Mouse (Mus musculus): ENCODE data around the gene Exoc7. TPM values are rescaled to one million over a fixed set of nuclear protein-coding genes. Genes with fewer than 3 reads are reported as not detected.

Exoc7 gene
- polyA plus RNA-seq, 1 experiment, result 104 TPM

DNA sequence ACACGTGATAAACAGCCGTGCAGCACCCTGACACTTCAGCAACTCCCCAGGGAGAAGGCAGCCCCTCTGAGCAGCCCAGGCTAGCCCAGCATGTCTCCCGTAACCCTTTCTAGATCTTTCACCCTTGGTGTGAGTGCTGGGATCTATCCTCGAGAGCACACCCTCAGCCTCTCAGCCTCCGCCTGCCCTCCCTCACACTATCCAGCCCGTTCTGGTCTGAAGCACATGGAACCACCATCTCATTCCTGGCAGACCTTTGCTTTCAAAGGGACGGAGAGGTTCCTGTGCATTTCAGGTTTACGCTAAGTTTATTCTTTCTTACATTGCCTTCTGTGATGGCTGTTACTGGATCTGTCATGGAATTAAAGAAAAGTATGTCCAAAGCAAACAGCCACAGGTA, 62.5 kb downstream of the Exoc7 start:
- no peak overlapping the region for H3K27ac ChIP-seq (ENCODE audit: insufficient read depth, low read length)
- H3K4me1 ChIP-seq (ENCODE audit: control insufficient read depth, insufficient read depth, low read length), result no peaks in the 10 kb centered on the region
- no peaks in the 10 kb centered on the region for H3K27me3 ChIP-seq (ENCODE audit: control insufficient read depth, insufficient read depth, low read length)
- TF ChIP-seq CTCF (IDR thresholded peaks at IDR 0.05; ENCODE audit: borderline replicate concordance, insufficient read depth, low read depth, low read length), result no peak
- no peak for TF ChIP-seq POLR2A (IDR thresholded peaks at IDR 0.05; ENCODE audit: borderline replicate concordance, insufficient read depth, low read length)
- 79% methylated on average over 8 of the region's 8 CpGs for WGBS
- no peak for DNase-seq
- no peak overlapping the region for H3K4me3 ChIP-seq (replicated peaks; ENCODE audit: insufficient read depth, low read depth, low read length)

DNA sequence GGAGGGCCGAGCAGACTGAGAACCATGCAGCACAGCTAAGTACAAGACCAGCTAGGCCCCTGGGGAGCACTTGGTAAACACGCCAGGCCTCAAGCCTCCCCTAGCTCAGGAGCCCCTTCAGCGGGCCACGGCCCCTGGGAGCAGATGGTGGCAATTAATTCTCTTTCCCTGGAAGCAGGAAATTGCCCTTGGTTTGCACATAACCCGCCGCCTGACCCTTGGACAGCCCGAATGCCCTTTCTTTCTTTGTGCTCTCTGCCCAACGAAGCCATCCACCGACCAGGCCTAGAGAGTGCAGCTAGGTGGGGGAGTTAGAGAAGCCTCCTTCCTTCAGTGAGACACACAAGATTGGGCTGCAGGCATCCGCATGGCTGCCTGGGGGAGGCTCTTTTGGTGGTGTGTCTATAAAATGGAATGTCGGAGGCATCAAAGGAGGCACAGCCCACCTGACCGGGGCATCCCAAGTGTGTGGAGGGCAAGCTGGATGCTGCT, 65.2 kb downstream of the Exoc7 start:
- Histone ChIP-seq H3K27me3 (ENCODE audit: control insufficient read depth, insufficient read depth, low read length) (no peaks in the 10 kb centered on the region), H3K4me1 (ENCODE audit: control insufficient read depth, insufficient read depth, low read length) (no peaks in the 10 kb centered on the region), H3K4me3 (replicated peaks; ENCODE audit: insufficient read depth, low read depth, low read length) (no peak overlapping the region), H3K27ac (ENCODE audit: insufficient read depth, low read length) (no peak overlapping the region)
- TF ChIP-seq POLR2A (IDR thresholded peaks at IDR 0.05; ENCODE audit: borderline replicate concordance, insufficient read depth, low read length) (no peak), CTCF (IDR thresholded peaks at IDR 0.05; ENCODE audit: borderline replicate concordance, insufficient read depth, low read depth, low read length) (no peak)
- no peak for DNase-seq
- 46% methylated on average over 12 of the region's 12 CpGs for WGBS

GRCm38 (mm10) chr11:116239797-116240196, 67.2 kb downstream of the Exoc7 start:
- Histone ChIP-seq H3K4me3 (replicated peaks; ENCODE audit: insufficient read depth, low read depth, low read length) (no peak overlapping the region), H3K27ac (ENCODE audit: insufficient read depth, low read length) (no peak overlapping the region), H3K27me3 (ENCODE audit: control insufficient read depth, insufficient read depth, low read length) (no peaks in the 10 kb centered on the region), H3K4me1 (ENCODE audit: control insufficient read depth, insufficient read depth, low read length) (no peaks in the 10 kb centered on the region)
- no peak for TF ChIP-seq CTCF (IDR thresholded peaks at IDR 0.05; ENCODE audit: borderline replicate concordance, insufficient read depth, low read depth, low read length)
- no peak for TF ChIP-seq POLR2A (IDR thresholded peaks at IDR 0.05; ENCODE audit: borderline replicate concordance, insufficient read depth, low read length)
- 32% methylated on average over 7 of the region's 7 CpGs for WGBS
- DNase-seq, result no peak

Other genes starting within 250 kb of the Exoc7 start
- 3.8 and 5.7 TPM in 2 replicates for gene Unc13d, start 229.3 kb downstream of the Exoc7 start, polyA plus RNA-seq (2012; rRNA removed)
- 509 and 539 TPM in 2 replicates for gene Wbp2, start 220.2 kb downstream of the Exoc7 start, polyA plus RNA-seq (2012; rRNA removed)
- 4.1 TPM in 2 replicates for gene Trim47, start 180.0 kb downstream of the Exoc7 start, polyA plus RNA-seq (2012; rRNA removed)
- 7.9 and 9.3 TPM in 2 replicates for gene Trim65, start 176.1 kb downstream of the Exoc7 start, polyA plus RNA-seq (2012; rRNA removed)
- gene Mrpl38, start 168.4 kb downstream of the Exoc7 start, polyA plus RNA-seq (2012; rRNA removed), result 61.9 and 66.2 TPM in 2 replicates
- 81.1 and 83.0 TPM in 2 replicates for gene Fbf1, start 139.1 kb downstream of the Exoc7 start, polyA plus RNA-seq (2012; rRNA removed)
- gene Ten1, start 108.4 kb downstream of the Exoc7 start, polyA plus RNA-seq (2012; rRNA removed), result 55.2 and 56.8 TPM in 2 replicates
- 107 and 115 TPM in 2 replicates for gene Acox1, start 108.2 kb downstream of the Exoc7 start, polyA plus RNA-seq (2012; rRNA removed)
- 1.2 and 1.6 TPM in 2 replicates for gene Evpl, start 69.2 kb downstream of the Exoc7 start, polyA plus RNA-seq (2012; rRNA removed)
- gene Srp68, start 33.0 kb downstream of the Exoc7 start, polyA plus RNA-seq (2012; rRNA removed), result 76.4 and 79.2 TPM in 2 replicates
- 0.05 TPM in 1 of 2 replicates, not detected in the other for gene Galr2, start 26.3 kb downstream of the Exoc7 start, polyA plus RNA-seq (2012; rRNA removed)
- gene Foxj1, start 28.2 kb upstream of the Exoc7 start, polyA plus RNA-seq (2012; rRNA removed), result 13.9 and 15.7 TPM in 2 replicates
- 121 and 147 TPM in 2 replicates for gene Rnf157, start 105.8 kb upstream of the Exoc7 start, polyA plus RNA-seq (2012; rRNA removed)
- gene Ubald2, start 126.9 kb upstream of the Exoc7 start, polyA plus RNA-seq (2012; rRNA removed), result 34.8 and 44.0 TPM in 2 replicates
- 0.05 TPM in 1 of 2 replicates, not detected in the other for gene Qrich2, start 159.0 kb upstream of the Exoc7 start, polyA plus RNA-seq (2012; rRNA removed)
- gene Prpsap1, start 187.0 kb upstream of the Exoc7 start, polyA plus RNA-seq (2012; rRNA removed), result 114 and 129 TPM in 2 replicates
- 9.0 and 9.7 TPM in 2 replicates for gene Sphk1, start 223.7 kb upstream of the Exoc7 start, polyA plus RNA-seq (2012; rRNA removed)

Data from cerebellum, adult 2 months (tissue).